Mouse (Mus musculus) heart, embryonic 12.5 days (tissue): ENCODE data around the gene Gm26992. TPM values are rescaled to one million over a fixed set of nuclear protein-coding genes. Genes with fewer than 3 reads are reported as not detected.

ENCODE experiments used
- ATAC-seq: fragments of 200-750 bp; cut with Nextera tagmentation; 2 replicates; pipeline ENCODE4 v1.8.0; 2017; ENCODE audit warnings: moderate TSS enrichment, moderate library complexity; ENCODE audit not compliant: insufficient number of reproducible peaks, low FRiP score
- H3K27ac ChIP-seq: fragments of 300-500 bp; sonication (generic); 2 replicates; pipeline ENCODE4 v1.5.1; 2016; ENCODE audit warnings: mild to moderate bottlenecking, moderate library complexity; ENCODE audit not compliant: poor library complexity, severe bottlenecking
- H3K27me3 ChIP-seq: fragments of 300-500 bp; sonication (generic); replicated peaks from 2 replicates; pipeline ENCODE4 v1.6.1; 2016; ENCODE audit warnings: mild to moderate bottlenecking, moderate library complexity
- H3K36me3 ChIP-seq: fragments of 300-500 bp; sonication (generic); 2 replicates; pipeline ENCODE4 v1.6.1; 2016; ENCODE audit warnings: mild to moderate bottlenecking, moderate library complexity
- H3K4me1 ChIP-seq: fragments of 300-500 bp; sonication (generic); replicated peaks from 2 replicates; pipeline ENCODE4 v1.6.1; 2016; ENCODE audit warnings: mild to moderate bottlenecking
- H3K4me2 ChIP-seq: fragments of 300-500 bp; sonication (generic); 2 replicates; pipeline ENCODE4 v1.6.1; 2016; ENCODE audit warnings: mild to moderate bottlenecking, moderate library complexity
- H3K4me3 ChIP-seq: fragments of 300-500 bp; sonication (generic); 2 replicates; pipeline ENCODE4 v1.5.1; 2016; ENCODE audit warnings: mild to moderate bottlenecking
- H3K9ac ChIP-seq: fragments of 300-500 bp; sonication (generic); 2 replicates; pipeline ENCODE4 v1.6.1; 2016; ENCODE audit warnings: mild to moderate bottlenecking, moderate library complexity
- H3K9me3 ChIP-seq: fragments of 300-500 bp; sonication (generic); replicated peaks from 2 replicates; pipeline ENCODE4 v1.6.1; 2016; ENCODE audit warnings: mild to moderate bottlenecking, moderate library complexity
- WGBS: fragments of 180-500 bp; shearing (Covaris S2); methylation state at CpG from one replicate; pipeline ENCODE4 v1.1.7; 2016; 5-methylcytosine and 5-hydroxymethylcytosine counted together
- polyA plus RNA-seq: library from polyadenylated mRNA; unstranded; fragments of >200 nt; fragmentation: Nextera tagmentation; extraction: Ambion mirVana; gene quantifications from 2 replicates; pipeline ENCODE4 v1.2.1, GENCODE M21; 2016

Gene Gm26992
- polyA plus RNA-seq, result not detected in 2 replicates

DNA sequence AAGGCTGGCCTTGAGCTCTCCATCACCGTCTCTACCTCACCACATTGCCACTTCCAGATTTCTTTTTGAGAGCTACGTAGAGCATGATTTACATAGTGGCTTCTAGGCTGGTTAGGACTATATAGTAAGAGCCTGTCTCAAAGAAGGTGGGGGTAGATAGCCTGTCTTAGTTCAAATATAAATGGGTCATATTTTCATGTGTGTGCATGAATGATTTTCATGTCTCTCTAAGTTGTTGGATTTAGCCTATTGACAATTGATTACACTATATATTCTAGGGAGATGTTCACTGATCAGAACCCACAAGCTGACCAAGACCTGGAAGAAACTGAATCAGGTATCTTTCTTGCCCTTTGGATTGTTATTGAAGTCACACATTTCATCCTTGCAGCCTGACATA lies at the start of gene Gm26992:
Gene Gm26992, plus strand, starts transcription at position 301 of the 400 bp plus-strand sequence.
- H3K36me3 ChIP-seq, result no peaks in the 10 kb centered on the region
- no peak within 1 kb of the TSS for H3K27ac ChIP-seq
- no peak for ATAC-seq
- H3K4me3 ChIP-seq, result no peak within 1 kb of the TSS
- H3K4me1 ChIP-seq, result no peaks in the 10 kb centered on the region
- WGBS, result 80% methylated on average over 2 of the region's 2 CpGs
- H3K27me3 ChIP-seq, result peaks cover 34% of the 10 kb centered on the region
- no peak within 1 kb of the TSS for H3K4me2 ChIP-seq
- H3K9ac ChIP-seq, result no peak within 1 kb of the TSS
- no peaks in the 10 kb centered on the region for H3K9me3 ChIP-seq

DNA sequence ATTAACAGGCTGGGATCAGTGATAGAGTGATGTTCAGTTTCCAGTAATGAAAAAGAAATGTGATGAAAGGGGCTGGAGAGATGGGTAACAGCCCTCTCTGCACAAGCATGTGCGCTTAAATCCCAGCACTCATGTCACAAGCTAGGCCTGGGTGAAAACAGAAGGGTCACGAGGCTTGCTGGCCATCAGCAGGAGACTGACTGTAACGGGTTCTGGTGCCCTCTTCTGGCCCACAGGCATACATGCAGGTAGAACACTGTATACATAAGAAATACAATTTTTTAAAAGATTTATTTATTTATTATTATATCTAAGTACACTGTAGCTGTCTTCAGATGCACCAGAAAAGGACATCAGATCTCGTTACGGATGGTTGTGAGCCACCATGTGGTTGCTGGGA lies 47.6 kb upstream of the Gm26992 start:
- Histone ChIP-seq H3K27me3 (peaks cover 11% of the 10 kb centered on the region; the same call in 1 of the 2 replicates), H3K4me3 (no peak overlapping the region), H3K4me1 (no peaks in the 10 kb centered on the region), H3K9ac (no peak overlapping the region), H3K27ac (no peak overlapping the region), H3K36me3 (no peaks in the 10 kb centered on the region), H3K4me2 (no peak overlapping the region), H3K9me3 (no peaks in the 10 kb centered on the region)
- no peak for ATAC-seq
- 56% methylated on average over 5 of the region's 5 CpGs for WGBS

DNA sequence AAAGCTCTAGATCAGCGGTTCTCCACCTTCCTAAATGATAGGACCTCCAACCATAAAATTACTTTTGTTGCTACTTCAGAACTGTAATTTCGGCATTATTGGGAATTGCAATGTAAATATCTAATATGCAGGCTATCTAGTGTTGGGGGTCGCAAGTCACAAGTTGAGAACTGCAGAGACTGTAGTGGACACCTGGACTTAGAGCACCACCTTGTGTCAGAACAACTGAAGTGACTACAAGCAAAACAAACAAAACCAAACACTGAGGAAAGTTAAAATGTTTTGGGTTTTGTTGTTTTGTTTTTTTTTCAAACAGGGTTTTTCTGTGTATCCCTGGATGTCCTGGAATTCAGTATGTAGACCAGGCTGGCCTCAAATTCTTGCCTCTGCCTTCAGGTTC lies 37.3 kb upstream of the Gm26992 start:
- Histone ChIP-seq H3K9ac (no peak overlapping the region), H3K27ac (no peak overlapping the region), H3K4me3 (no peak overlapping the region), H3K9me3 (no peaks in the 10 kb centered on the region), H3K4me1 (no peaks in the 10 kb centered on the region), H3K27me3 (0 out of 2 replicates have a peak, but pooled peaks cover 8% of the 10 kb centered on the region), H3K4me2 (no peak overlapping the region), H3K36me3 (no peaks in the 10 kb centered on the region)
- ATAC-seq, result no peak
- 73% methylated on average over 3 of the region's 3 CpGs for WGBS

DNA sequence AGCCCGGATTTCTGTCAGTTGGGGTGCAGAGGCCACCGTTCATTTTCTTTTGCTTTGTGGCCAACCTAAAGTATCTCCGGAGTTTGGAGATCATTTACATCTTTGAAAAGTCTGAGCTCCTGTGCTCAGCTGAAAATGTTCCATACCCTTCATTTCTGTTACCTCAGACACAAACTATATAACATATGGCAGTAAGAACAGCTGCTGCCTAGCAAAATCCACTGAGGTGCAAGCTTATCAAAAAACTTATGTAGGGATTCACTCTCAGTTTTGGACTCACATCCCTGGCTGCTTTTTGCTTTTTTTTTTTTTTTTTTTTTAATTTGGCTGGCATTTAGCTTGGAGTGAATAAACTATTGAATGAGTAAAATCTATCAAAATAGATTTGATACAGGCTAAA lies 33.7 kb upstream of the Gm26992 start:
- 79% methylated on average over 3 of the region's 3 CpGs for WGBS

DNA sequence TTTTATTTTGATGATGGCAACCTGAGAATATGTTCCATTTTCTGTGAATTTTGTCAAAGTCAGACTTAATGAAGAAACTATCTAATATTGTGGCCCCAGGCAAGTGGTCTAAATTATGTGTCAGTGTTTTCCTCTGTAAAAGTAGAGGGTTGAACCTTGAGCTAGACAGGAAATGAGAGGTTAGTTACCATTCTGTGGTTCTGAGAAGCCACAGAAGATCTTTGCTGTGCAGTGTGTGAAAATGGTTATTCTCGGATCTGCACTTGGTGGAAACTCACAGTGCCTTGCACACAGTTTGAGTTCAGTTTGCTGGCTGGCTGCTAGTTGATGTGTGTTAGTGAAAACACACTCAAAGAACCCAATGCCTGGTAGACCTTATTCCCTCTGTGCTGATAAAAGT lies 28.0 kb upstream of the Gm26992 start:
- Histone ChIP-seq H3K4me1 (no peaks in the 10 kb centered on the region), H3K9ac (no peak overlapping the region)
- 68% methylated on average over 1 of the region's 1 CpGs for WGBS

More for the DNA sequence above, 33.7 kb upstream of the Gm26992 start:
- Histone ChIP-seq H3K4me2 (no peak overlapping the region), H3K9ac (no peak overlapping the region), H3K36me3 (no peaks in the 10 kb centered on the region), H3K9me3 (no peaks in the 10 kb centered on the region), H3K27ac (no peak overlapping the region), H3K4me1 (no peaks in the 10 kb centered on the region), H3K4me3 (no peak overlapping the region), H3K27me3 (0 out of 2 replicates have a peak, but pooled peaks cover 5% of the 10 kb centered on the region)
- no peak for ATAC-seq

DNA sequence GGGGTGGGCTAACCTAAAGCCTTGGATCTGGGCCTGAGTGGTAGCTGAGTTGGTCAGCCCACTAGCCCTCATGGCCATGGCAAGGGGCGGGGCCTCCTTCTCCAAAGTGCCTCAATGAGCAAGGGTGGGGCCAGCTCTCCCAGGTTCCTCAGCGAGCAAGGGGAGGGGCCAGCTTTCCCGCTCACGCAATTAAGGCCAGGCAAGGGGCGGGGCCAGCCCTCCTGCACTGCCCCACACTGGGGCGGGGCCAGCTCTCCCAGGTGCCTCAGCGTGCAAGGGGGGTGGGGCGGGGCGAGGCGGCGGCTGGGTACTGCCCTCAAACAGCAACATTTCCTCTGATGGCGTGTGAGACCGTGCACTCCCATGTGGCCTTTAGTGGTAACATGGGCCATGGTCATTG lies 16.8 kb upstream of the Gm26992 start:
- 0 out of 2 replicates have a peak overlapping the region, but pooled peaks have one; percentile 21 for H3K4me2 ChIP-seq
- WGBS, result 56% methylated on average over 12 of the region's 13 CpGs
- no peaks in the 10 kb centered on the region for H3K9me3 ChIP-seq
- no peak overlapping the region for H3K27ac ChIP-seq
- no peaks in the 10 kb centered on the region for H3K4me1 ChIP-seq
- peak; percentile 39; the same call in 1 of the 2 replicates for ATAC-seq
- H3K36me3 ChIP-seq, result no peaks in the 10 kb centered on the region
- no peak overlapping the region for H3K9ac ChIP-seq
- H3K4me3 ChIP-seq, result no peak overlapping the region
- H3K27me3 ChIP-seq, result peaks cover 32% of the 10 kb centered on the region

More for the DNA sequence above, 28.0 kb upstream of the Gm26992 start:
- Histone ChIP-seq H3K27ac (no peak overlapping the region), H3K4me3 (no peak overlapping the region), H3K9me3 (no peaks in the 10 kb centered on the region), H3K27me3 (peaks cover 17% of the 10 kb centered on the region; the same call in 1 of the 2 replicates), H3K36me3 (no peaks in the 10 kb centered on the region), H3K4me2 (no peak overlapping the region)
- ATAC-seq, result no peak

DNA sequence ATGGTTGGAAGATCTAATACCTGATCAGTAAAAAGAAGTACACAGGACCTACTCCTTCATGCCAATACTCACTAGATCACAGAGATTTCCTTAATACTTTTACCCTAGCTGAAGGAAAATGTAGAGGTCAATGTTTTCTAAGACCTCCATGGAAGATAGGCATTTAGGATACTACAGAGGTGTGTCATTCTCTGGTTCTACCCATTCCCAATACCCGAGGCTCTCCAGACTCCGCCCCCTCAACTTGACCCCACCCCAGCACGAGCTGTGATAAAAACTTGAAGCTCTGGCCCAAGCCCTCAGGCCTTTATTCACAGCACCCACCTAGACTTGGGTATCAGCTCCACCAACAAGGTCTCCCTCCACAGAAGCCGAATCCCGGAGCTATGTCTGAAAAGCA lies 7.6 kb upstream of the Gm26992 start, which contains the start of gene Tsx:
Gene Tsx, plus strand, starts transcription at position 301 of the 400 bp plus-strand sequence.
- no peak within 1 kb of the TSS for H3K27ac ChIP-seq
- H3K9ac ChIP-seq, result no peak within 1 kb of the TSS
- no peak within 1 kb of the TSS for H3K4me2 ChIP-seq
- no peaks in the 10 kb centered on the region for H3K4me1 ChIP-seq
- 77% methylated on average over 5 of the region's 5 CpGs for WGBS
- no peaks in the 10 kb centered on the region for H3K9me3 ChIP-seq
- no peak within 1 kb of the TSS for H3K4me3 ChIP-seq
- peaks cover 51% of the 10 kb centered on the region for H3K27me3 ChIP-seq
- no peak for ATAC-seq
- no peaks in the 10 kb centered on the region for H3K36me3 ChIP-seq

DNA sequence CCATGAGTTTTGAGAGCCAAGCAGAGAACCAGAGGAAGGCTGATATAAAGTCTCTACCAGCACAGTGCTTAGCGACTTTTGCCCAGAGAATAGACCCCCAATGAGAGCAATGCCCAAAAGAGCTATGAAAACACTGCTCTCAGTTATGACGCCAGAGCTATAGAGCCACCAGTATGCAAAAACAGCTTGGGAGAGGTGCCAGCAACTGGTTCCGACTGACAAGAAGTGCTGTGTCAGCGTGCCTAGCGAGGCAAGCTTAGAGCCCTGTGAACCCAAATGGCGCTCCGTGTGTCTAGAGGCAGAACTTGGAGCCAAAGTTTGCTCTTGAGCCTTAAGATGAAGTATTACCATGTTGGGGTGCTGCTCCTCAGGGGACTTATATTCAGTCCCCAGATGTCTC lies 5.9 kb downstream of the Gm26992 start:
- ATAC-seq, result no peak
- H3K36me3 ChIP-seq, result no peaks in the 10 kb centered on the region
- 72% methylated on average over 7 of the region's 7 CpGs for WGBS
- no peak overlapping the region for H3K27ac ChIP-seq
- H3K4me2 ChIP-seq, result no peak overlapping the region
- H3K9me3 ChIP-seq, result no peaks in the 10 kb centered on the region
- peaks cover 39% of the 10 kb centered on the region for H3K27me3 ChIP-seq
- H3K4me3 ChIP-seq, result no peak overlapping the region
- H3K4me1 ChIP-seq, result no peaks in the 10 kb centered on the region
- H3K9ac ChIP-seq, result no peak overlapping the region

DNA sequence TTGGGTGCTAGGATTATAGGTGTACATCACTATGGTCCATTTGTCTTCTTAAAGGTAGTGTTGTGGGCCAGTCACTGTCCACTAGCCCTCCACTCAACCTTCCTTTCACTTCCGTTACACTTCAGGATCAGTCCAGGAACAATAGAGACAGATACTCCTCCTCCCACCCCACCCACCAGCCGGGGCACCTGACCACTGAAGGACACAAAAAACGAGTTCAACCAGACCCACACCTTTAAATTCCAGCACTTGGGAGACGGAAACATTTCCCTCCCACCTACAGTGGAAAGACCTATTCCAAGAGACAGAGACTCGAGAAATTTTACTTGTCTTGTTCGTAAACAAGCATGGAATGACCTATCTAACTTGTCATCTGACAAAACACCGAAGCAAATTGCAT lies 10.5 kb downstream of the Gm26992 start:
- WGBS, result 72% methylated on average over 7 of the region's 7 CpGs
- Histone ChIP-seq H3K27me3 (peaks cover 47% of the 10 kb centered on the region), H3K36me3 (no peaks in the 10 kb centered on the region), H3K4me3 (no peak overlapping the region), H3K4me1 (no peaks in the 10 kb centered on the region), H3K9me3 (no peaks in the 10 kb centered on the region), H3K4me2 (no peak overlapping the region), H3K27ac (no peak overlapping the region), H3K9ac (no peak overlapping the region)
- no peak for ATAC-seq

DNA sequence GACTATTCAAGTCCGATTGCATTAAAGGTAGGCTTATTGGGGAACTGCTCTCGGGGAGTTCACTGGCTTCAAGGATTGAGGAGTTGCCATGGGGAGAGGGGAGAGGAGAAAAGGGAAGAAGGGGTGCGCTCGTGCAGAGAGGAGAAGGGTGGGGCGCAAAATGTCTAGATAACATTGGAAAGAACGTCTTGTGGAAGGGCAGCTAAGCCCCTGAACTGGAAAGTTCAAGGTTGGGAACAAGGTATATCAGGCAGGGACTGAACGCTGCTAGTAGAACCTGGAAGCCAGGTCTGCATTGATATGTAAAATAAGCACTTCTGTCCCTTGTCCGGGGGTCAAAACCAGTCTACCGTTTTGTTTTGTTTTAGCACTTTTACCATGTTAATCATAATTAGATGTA lies 16.2 kb downstream of the Gm26992 start:
- Histone ChIP-seq H3K4me1 (no peaks in the 10 kb centered on the region), H3K4me2 (no peak overlapping the region), H3K36me3 (no peaks in the 10 kb centered on the region), H3K27me3 (peaks cover 55% of the 10 kb centered on the region), H3K9me3 (no peaks in the 10 kb centered on the region), H3K4me3 (no peak overlapping the region), H3K9ac (no peak overlapping the region), H3K27ac (no peak overlapping the region)
- 14% methylated on average over 9 of the region's 9 CpGs for WGBS
- ATAC-seq, result no peak

DNA sequence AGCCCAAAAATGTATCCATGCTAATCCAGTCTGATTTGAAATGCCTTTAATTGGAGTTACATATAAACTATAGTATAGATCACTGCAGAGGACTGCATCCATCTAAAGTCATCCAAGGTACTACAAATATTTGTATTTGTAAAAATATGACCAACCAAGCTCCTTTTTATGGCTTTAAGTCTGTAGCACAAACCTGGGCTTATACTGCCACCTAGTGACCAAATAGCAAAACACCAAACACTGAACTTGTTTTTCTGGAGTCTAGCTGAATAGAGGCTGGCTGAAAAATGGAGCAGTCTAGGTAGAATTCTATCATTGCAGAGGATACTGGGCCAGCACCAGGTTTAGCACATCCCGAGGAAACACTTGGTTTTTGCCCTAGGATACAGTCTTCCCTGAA lies 19.0 kb downstream of the Gm26992 start:
- Histone ChIP-seq H3K9ac (no peak overlapping the region), H3K4me2 (no peak overlapping the region), H3K27me3 (peaks cover 56% of the 10 kb centered on the region), H3K9me3 (no peaks in the 10 kb centered on the region), H3K4me3 (no peak overlapping the region), H3K36me3 (no peaks in the 10 kb centered on the region), H3K4me1 (no peaks in the 10 kb centered on the region), H3K27ac (no peak overlapping the region)
- 0% methylated on average over 1 of the region's 1 CpGs for WGBS
- ATAC-seq, result no peak

DNA sequence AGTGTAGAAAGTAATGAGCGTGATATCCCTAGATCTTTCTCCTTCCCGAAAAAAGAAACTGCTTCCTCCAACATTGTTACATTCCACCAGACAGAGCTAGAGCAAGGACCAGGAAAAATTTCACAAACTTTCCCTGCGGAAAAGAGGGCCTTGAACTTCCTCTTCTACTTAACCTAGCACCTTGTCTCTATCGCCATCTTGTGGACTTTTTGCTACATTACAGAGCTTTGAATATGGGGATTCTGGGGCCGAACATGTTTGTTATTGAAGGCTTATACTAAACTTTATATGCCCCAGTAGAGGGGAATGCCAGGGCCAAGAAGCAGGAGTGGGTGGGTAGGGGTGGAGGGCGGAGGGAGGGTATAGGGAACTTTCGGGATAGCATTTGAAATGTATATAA lies 21.9 kb downstream of the Gm26992 start:
- Histone ChIP-seq H3K4me3 (no peak overlapping the region), H3K4me2 (no peak overlapping the region), H3K9ac (no peak overlapping the region), H3K36me3 (no peaks in the 10 kb centered on the region), H3K27ac (no peak overlapping the region), H3K9me3 (no peaks in the 10 kb centered on the region), H3K4me1 (no peaks in the 10 kb centered on the region), H3K27me3 (peaks cover 48% of the 10 kb centered on the region)
- 34% methylated on average over 7 of the region's 7 CpGs for WGBS
- ATAC-seq, result no peak
